In genomic region chr3:52347980-52348622, GRCm38 (mm10) we compare ENCODE assay signal across 27 mouse cellular contexts.
DNase-seq lines count a peak whose midpoint lies in the region; ATAC-seq and TF ChIP-seq lines count a peak whose summit lies in the region.
"Had no signal": no experiment of that assay in that cellular context is flagged by ENCODE, and none has a peak within 500 bp of the region (broad histone marks: within the 10 kb centered on the region; RNA-seq: fewer than 3 reads in every experiment).

No protein-coding gene starts in this region.

- TF ChIP-seq CTCF in intestine, postnatal 0 days (IDR thresholded peaks at IDR 0.05; ENCODE audit: low read depth), result no peak
- no peak for TF ChIP-seq CTCF in layer of hippocampus, adult 2 months (conservative IDR thresholded peaks at IDR 0.05)

- H3K9ac ChIP-seq in intestine, embryonic 16.5 days (ENCODE audit: low read depth, low read length), result no peak overlapping the region
- no peak overlapping the region for H3K9ac ChIP-seq in intestine, postnatal 0 days (ENCODE audit: low read depth, low read length)
- H3K9ac ChIP-seq: embryonic facial prominence, embryonic 13.5 days; forebrain, embryonic 12.5 days; forebrain, postnatal 0 days; heart, embryonic 12.5 days; hindbrain, embryonic 13.5 days; liver, embryonic 12.5 days; liver, postnatal 0 days; midbrain, embryonic 13.5 days had no signal

- no peak for DNase-seq in layer of hippocampus, adult 2 months (ENCODE audit: low spot score in 2 of 2)
- no peak for DNase-seq in layer of hippocampus, adult 9-10 months (ENCODE audit: low spot score)
- DNase-seq in lung, postnatal 36 days, result peak; percentile 32
- no peak for DNase-seq in lung, postnatal 4 days
- DNase-seq in mesoderm, embryonic 11.5 days (ENCODE audit: low read depth, low spot score), result peak; percentile 26
- DNase-seq in thymus, postnatal 0 days (ENCODE audit: low spot score), result no peak
- DNase-seq: adrenal gland, postnatal 10 days; cerebellum, adult 11-12 months; cerebellum, adult 9-11 months; embryo, embryonic 11 days; forebrain, postnatal 0 days; heart, adult 2 months; heart, postnatal 4 days; kidney, adult 18-20 months; liver, postnatal 0 days; thymus, adult 18-20 months; thymus, postnatal 36 days had no signal

- no peak overlapping the region for H3K4me3 ChIP-seq in intestine, embryonic 16.5 days (ENCODE audit: low read length)
- no peak overlapping the region for H3K4me3 ChIP-seq in intestine, postnatal 0 days (ENCODE audit: low read depth, low read length)
- no peak overlapping the region for H3K4me3 ChIP-seq in layer of hippocampus, adult 2 months
- H3K4me3 ChIP-seq: embryonic facial prominence, embryonic 13.5 days; erythroblast, embryonic 14.5 days; forebrain, embryonic 12.5 days; heart, adult 2 months; heart, embryonic 12.5 days; hindbrain, embryonic 13.5 days; liver, embryonic 12.5 days; midbrain, embryonic 13.5 days had no signal

- H3K36me3 ChIP-seq in intestine, embryonic 16.5 days (ENCODE audit: control insufficient read depth, insufficient read depth, low read length), result peaks cover 11% of the 10 kb centered on the region
- H3K36me3 ChIP-seq in intestine, postnatal 0 days (ENCODE audit: control insufficient read depth, insufficient read depth), result peaks cover 14% of the 10 kb centered on the region; the same call in 1 of the 2 replicates
- H3K36me3 ChIP-seq: hindbrain, embryonic 13.5 days; midbrain, embryonic 13.5 days had no signal

- no peaks in the 10 kb centered on the region for H3K27me3 ChIP-seq in intestine, embryonic 16.5 days (replicated peaks; ENCODE audit: control insufficient read depth, insufficient read depth, low read length)
- H3K27me3 ChIP-seq in intestine, postnatal 0 days (replicated peaks; ENCODE audit: control insufficient read depth, insufficient read depth, low read length), result no peaks in the 10 kb centered on the region
- H3K27me3 ChIP-seq: embryonic facial prominence, embryonic 13.5 days; forebrain, embryonic 12.5 days; heart, embryonic 12.5 days; hindbrain, embryonic 13.5 days; liver, embryonic 12.5 days; midbrain, embryonic 13.5 days; Patski had no signal

- WGBS in intestine, embryonic 16.5 days, result 37% methylated on average over 10 of the region's 10 CpGs
- 43% methylated on average over 10 of the region's 10 CpGs for WGBS in intestine, postnatal 0 days

- ATAC-seq in intestine, embryonic 16.5 days, result peak; percentile 21; the same call in 1 of the 2 replicates
- ATAC-seq in intestine, postnatal 0 days, result no peak
- ATAC-seq: forebrain, postnatal 0 days; liver, embryonic 12.5 days; liver, postnatal 0 days; midbrain, embryonic 13.5 days; Patski had no signal

- H3K4me1 ChIP-seq in intestine, embryonic 16.5 days (ENCODE audit: control insufficient read depth, insufficient read depth, low read length), result peaks cover 15% of the 10 kb centered on the region
- no peaks in the 10 kb centered on the region for H3K4me1 ChIP-seq in intestine, postnatal 0 days (replicated peaks; ENCODE audit: control insufficient read depth, insufficient read depth, low read length)
- H3K4me1 ChIP-seq: forebrain, embryonic 12.5 days; midbrain, embryonic 13.5 days had no signal

- no peak overlapping the region for H3K4me2 ChIP-seq in intestine, embryonic 16.5 days (ENCODE audit: low read depth, low read length)
- H3K4me2 ChIP-seq in intestine, postnatal 0 days (replicated peaks; ENCODE audit: low read depth), result no peak overlapping the region
- H3K4me2 ChIP-seq: embryonic facial prominence, embryonic 13.5 days; forebrain, embryonic 12.5 days; heart, embryonic 12.5 days; hindbrain, embryonic 13.5 days; liver, embryonic 12.5 days; midbrain, embryonic 13.5 days had no signal

- H3K9me3 ChIP-seq in intestine, embryonic 16.5 days (ENCODE audit: control insufficient read depth, low read length), result no peaks in the 10 kb centered on the region
- H3K9me3 ChIP-seq in intestine, postnatal 0 days (ENCODE audit: control insufficient read depth), result no peaks in the 10 kb centered on the region
- H3K9me3 ChIP-seq: embryonic facial prominence, embryonic 13.5 days; forebrain, embryonic 12.5 days; heart, embryonic 12.5 days; hindbrain, embryonic 13.5 days; liver, embryonic 12.5 days; midbrain, embryonic 13.5 days had no signal

- no peak overlapping the region for H3K27ac ChIP-seq in intestine, embryonic 16.5 days (ENCODE audit: low read length)
- H3K27ac ChIP-seq in intestine, postnatal 0 days (ENCODE audit: low read depth, low read length), result no peak overlapping the region
- H3K27ac ChIP-seq in layer of hippocampus, adult 2 months, result 0 out of 2 replicates have a peak overlapping the region, but pooled peaks have one; percentile 28
- H3K27ac ChIP-seq: forebrain, embryonic 12.5 days; heart, adult 2 months; hindbrain, embryonic 13.5 days; liver, embryonic 12.5 days; midbrain, embryonic 13.5 days had no signal

Comparison
In these comparisons a context has a peak if more than half of its experiments do, and no peak if none do; other contexts are left out.
1. DNase-seq: peak in lung, postnatal 36 days (single experiment) and mesoderm, embryonic 11.5 days (single experiment); none in layer of hippocampus, adult 2 months (0 of 2), layer of hippocampus, adult 9-10 months (single experiment), lung, postnatal 4 days (0 of 2) and thymus, postnatal 0 days (single experiment).